Mouse (Mus musculus) myocyte (in vitro differentiated cells): ENCODE results near the gene Clstn3. TPM values are rescaled to one million over a fixed set of nuclear protein-coding genes. Genes with fewer than 3 reads are reported as not detected.
"Not testable (repeated sequence)": the region's sequence is repeated elsewhere in the genome, so short reads cannot be mapped to it uniquely, and the experiment has no call there.

Experiments used
- H3K27me3 ChIP-seq: one replicate; pipeline ENCODE4 v1.6.1; 2011; ENCODE audit not compliant: control insufficient read depth, insufficient read depth, insufficient read length
- H3K36me3 ChIP-seq: one replicate; pipeline ENCODE4 v1.6.1; 2011; ENCODE audit not compliant: control insufficient read depth, insufficient read depth
- H3K4me2 ChIP-seq: one replicate; pipeline ENCODE4 v1.6.1; 2011; ENCODE audit warnings: low read depth, control low read depth
- H3K4me3 ChIP-seq: one replicate; pipeline ENCODE4 v1.5.1; 2011; ENCODE audit warnings: mild to moderate bottlenecking, control low read depth, moderate library complexity
- H3K79me2 ChIP-seq: one replicate; pipeline ENCODE4 v1.6.1; 2011; ENCODE audit not compliant: control insufficient read depth, insufficient read depth
- H3ac ChIP-seq: one replicate; pipeline ENCODE4 v1.6.1; 2011; ENCODE audit not compliant: control insufficient read depth, insufficient read length
- CEBPB ChIP-seq: IDR thresholded peaks from 2 replicates; pipeline ENCODE4 v1.6.1; 2011; ENCODE audit warnings: mild to moderate bottlenecking, moderate library complexity; ENCODE audit not compliant: poor library complexity, insufficient read depth, severe bottlenecking
- E2F4 ChIP-seq: IDR thresholded peaks from one replicate; pipeline ENCODE4 v1.6.1; 2011; ENCODE audit warnings: mild to moderate bottlenecking, control low read depth, moderate library complexity; ENCODE audit not compliant: insufficient read depth
- MAX ChIP-seq: IDR thresholded peaks from one replicate; pipeline ENCODE4 v1.6.1; 2011; ENCODE audit warnings: low read depth, mild to moderate bottlenecking, control low read depth
- MYOD1 ChIP-seq, 3 experiments: IDR thresholded peaks; one replicate each; pipeline ENCODE4 v1.6.1; 2011; ENCODE audit warnings: control low read depth in 2 of 3, low read depth in 2 of 3, mild to moderate bottlenecking in 2 of 3, moderate library complexity in 1 of 3; ENCODE audit not compliant: insufficient read length in 2 of 3, control insufficient read depth in 1 of 3
- MYOG ChIP-seq, 3 experiments: IDR thresholded peaks; one replicate each; pipeline ENCODE4 v1.6.1; 2011; ENCODE audit warnings: control low read depth in 2 of 3, low read depth in 2 of 3, mild to moderate bottlenecking in 2 of 3; ENCODE audit not compliant: insufficient read length in 2 of 3, control insufficient read depth in 1 of 3, insufficient read depth in 1 of 3
- POLR2A ChIP-seq: IDR thresholded peaks from one replicate; pipeline ENCODE4 v1.6.1; 2011; ENCODE audit warnings: low read depth, mild to moderate bottlenecking, control low read depth, moderate library complexity; ENCODE audit not compliant: insufficient read length
- POLR2AphosphoS2 ChIP-seq: IDR thresholded peaks from one replicate; pipeline ENCODE4 v1.6.1; 2011; ENCODE audit warnings: low read depth, control low read depth; ENCODE audit not compliant: insufficient read length
- REST ChIP-seq: IDR thresholded peaks from one replicate; pipeline ENCODE4 v1.6.1; 2011; ENCODE audit warnings: mild to moderate bottlenecking, control low read depth, moderate library complexity; ENCODE audit not compliant: insufficient read depth, insufficient read length
- SRF ChIP-seq: IDR thresholded peaks from one replicate; pipeline ENCODE4 v1.6.1; 2011; ENCODE audit warnings: low read depth; ENCODE audit not compliant: control insufficient read depth, insufficient read length
- TCF12 ChIP-seq: IDR thresholded peaks from one replicate; pipeline ENCODE4 v1.6.1; 2011; ENCODE audit warnings: mild to moderate bottlenecking, control low read depth; ENCODE audit not compliant: poor library complexity, insufficient read depth, severe bottlenecking
- TCF3 ChIP-seq: IDR thresholded peaks from one replicate; pipeline ENCODE4 v1.6.1; 2011; ENCODE audit warnings: low read depth, control low read depth; ENCODE audit not compliant: insufficient read length
- USF1 ChIP-seq: IDR thresholded peaks from one replicate; pipeline ENCODE4 v1.6.1; 2011; ENCODE audit warnings: low read depth, mild to moderate bottlenecking, control low read depth, moderate library complexity
- polyA plus RNA-seq: library from polyadenylated mRNA; unstranded; fragments of >200 nt; fragmentation: generic; extraction: Trizol; gene quantifications from one replicate; pipeline ENCODE4 v1.2.1, GENCODE M21; 2012; ENCODE audit warnings: missing spikeins

Gene Clstn3
- polyA plus RNA-seq, 1 experiment: 2.2 TPM

DNA sequence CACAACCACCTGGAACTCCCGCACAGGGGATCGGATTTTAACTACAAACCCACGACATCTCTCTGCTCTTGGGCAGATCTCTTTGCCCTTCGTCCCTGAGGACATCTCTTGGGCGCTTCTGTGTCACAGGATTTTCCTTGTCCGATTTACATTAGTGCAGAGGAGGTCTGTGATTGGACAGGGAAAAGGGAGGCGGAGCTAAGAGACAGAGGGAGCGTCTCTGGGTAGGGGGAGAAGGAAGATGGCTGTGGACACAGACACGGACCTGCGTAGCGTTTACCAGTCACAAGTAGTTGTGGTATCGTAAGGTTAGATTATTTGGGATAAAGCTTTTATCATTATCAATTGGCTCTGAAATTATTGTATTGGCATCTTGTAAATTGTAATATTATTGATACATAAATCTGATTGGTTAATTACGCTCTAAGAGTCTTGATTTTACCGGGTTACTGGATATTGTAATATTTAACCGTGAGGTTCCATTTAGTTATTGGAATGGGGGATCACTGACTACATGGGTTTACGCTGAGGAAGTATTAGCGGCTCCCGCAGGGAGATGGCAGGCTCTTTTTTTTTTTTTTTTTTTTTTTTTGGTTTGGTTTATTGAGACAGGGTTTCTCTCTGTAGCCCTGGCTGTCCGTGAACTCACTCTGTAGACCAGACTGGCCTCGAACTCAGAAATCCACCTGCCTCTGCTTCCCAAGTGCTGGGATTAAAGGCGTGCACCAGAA is 21.0 kb upstream of the Clstn3 start:
- Histone ChIP-seq H3K4me3 (no peak overlapping the region), H3K4me2 (peak overlapping the region; percentile 90), H3ac (no peak overlapping the region), H3K36me3 (no peaks in the 10 kb centered on the region), H3K27me3 (no peaks in the 10 kb centered on the region), H3K79me2 (no peaks in the 10 kb centered on the region)
- no peak for TF ChIP-seq TCF3
- TF ChIP-seq TCF12: no peak
- TF ChIP-seq SRF: no peak
- no peak for TF ChIP-seq POLR2AphosphoS2
- no peak for TF ChIP-seq E2F4
- TF ChIP-seq MYOG (IDR thresholded peaks at IDR 0.05; ENCODE audit: control insufficient read depth in 1 of 3, insufficient read depth in 1 of 3, insufficient read length in 2 of 3, low read depth in 2 of 3): no peak
- TF ChIP-seq MYOD1 (IDR thresholded peaks at IDR 0.05; ENCODE audit: control insufficient read depth in 1 of 3, insufficient read length in 2 of 3, low read depth in 2 of 3): no peak
- TF ChIP-seq REST: no peak
- no peak for TF ChIP-seq USF1
- no peak for TF ChIP-seq CEBPB
- no peak for TF ChIP-seq POLR2A

DNA sequence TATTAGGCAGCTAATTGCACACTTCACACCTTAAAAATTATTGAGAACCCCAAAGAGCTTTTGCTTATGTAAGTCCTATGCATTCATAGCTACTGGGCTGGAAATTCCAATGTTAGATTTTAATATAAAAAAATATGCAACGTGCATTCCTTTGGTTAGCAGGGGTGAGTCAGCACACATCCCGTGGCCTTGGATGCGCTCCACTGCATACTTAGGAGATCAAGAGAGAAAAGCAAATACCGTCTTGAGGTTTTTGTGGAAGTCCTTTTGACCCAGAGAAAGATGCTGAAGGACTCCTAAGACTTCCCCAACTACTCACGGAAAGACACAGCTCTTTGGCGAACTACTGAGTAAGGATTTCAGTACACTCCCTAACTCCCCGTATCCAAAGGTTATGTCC is 20.3 kb upstream of the Clstn3 start:
- TF ChIP-seq CEBPB (0 out of 2 replicates have a peak, but pooled peaks have one; percentile 2), TCF12 (no peak), MAX (no peak), E2F4 (no peak), POLR2AphosphoS2 (no peak)
- no peak overlapping the region for H3ac ChIP-seq

DNA sequence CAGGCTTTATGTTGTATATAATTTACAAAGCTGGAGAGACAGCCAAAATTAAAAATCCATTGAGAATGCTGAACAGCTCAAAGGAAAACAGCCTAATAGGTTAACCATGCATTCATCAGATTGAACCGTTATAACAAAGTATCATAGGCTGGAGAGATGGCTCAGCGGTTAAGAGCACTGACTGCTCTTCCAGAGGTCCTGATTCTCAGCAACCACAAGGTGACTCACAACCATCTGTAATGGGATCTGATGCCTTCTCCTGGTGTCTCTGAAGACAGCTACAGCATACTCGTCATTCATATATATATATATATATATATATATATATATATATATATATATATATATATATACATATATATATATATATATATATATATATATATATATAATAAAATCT is 19.2 kb upstream of the Clstn3 start:
- not testable (repeated sequence) for H3K36me3 ChIP-seq, H3K27me3 ChIP-seq, H3ac ChIP-seq, H3K79me2 ChIP-seq, H3K4me3 ChIP-seq
- H3K4me2 ChIP-seq: peak overlapping the region; percentile 90

More for the DNA sequence above, 20.3 kb upstream of the Clstn3 start:
- no peak overlapping the region for H3K4me3 ChIP-seq
- H3K4me2 ChIP-seq: peak overlapping the region; percentile 90
- H3K79me2 ChIP-seq: no peaks in the 10 kb centered on the region
- H3K27me3 ChIP-seq: no peaks in the 10 kb centered on the region
- no peaks in the 10 kb centered on the region for H3K36me3 ChIP-seq

DNA sequence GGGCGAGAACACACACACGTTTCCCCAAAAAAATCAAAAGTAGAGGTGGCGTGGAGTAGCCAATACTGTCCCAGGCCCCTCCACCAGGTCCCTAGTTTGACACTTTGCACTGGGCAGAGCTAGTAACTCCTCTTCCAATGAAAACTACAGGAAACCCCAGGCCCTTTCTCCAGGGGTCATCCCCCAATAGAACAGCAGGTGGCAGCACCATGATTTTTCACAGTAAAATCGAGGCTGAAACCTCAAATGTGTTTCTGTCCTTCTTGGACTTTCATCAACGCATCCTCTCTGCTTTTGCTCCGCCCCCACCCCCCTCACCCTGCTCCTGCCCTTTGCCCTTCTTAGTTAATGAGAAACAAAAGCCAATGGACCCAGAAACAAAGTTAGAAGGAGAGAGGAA is 17.0 kb upstream of the Clstn3 start:
- TF ChIP-seq SRF (no peak), POLR2AphosphoS2 (no peak), E2F4 (no peak), MAX (no peak), TCF3 (no peak), REST (no peak), CEBPB (no peak), MYOG (IDR thresholded peaks at IDR 0.05; ENCODE audit: control insufficient read depth in 1 of 3, insufficient read depth in 1 of 3, insufficient read length in 2 of 3, low read depth in 2 of 3) (no peak)
- Histone ChIP-seq H3K4me3 (no peak overlapping the region), H3K36me3 (no peaks in the 10 kb centered on the region), H3K27me3 (no peaks in the 10 kb centered on the region), H3K4me2 (no peak overlapping the region), H3K79me2 (no peaks in the 10 kb centered on the region), H3ac (no peak overlapping the region)

DNA sequence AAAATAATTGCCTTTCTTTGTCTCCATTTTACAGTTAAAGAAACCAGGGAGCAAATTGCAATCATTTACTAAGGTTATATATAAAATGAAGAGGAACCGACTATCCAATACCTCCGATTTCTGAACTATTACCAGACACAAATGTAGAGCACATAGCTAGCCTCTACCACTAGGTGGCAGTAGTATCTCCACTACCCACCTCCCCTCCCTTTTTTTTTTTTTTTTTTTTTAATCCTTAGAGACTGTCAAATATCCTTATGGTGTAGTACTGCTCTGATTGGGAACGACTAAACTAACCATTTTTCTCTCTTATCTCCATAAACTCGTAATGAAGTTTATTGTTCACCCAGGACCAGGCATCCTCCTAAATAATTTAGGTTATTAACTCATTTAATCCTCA is 15.7 kb upstream of the Clstn3 start:
- H3K4me2 ChIP-seq: no peak overlapping the region
- no peak for TF ChIP-seq CEBPB
- TF ChIP-seq TCF12: no peak
- no peak for TF ChIP-seq E2F4
- no peak for TF ChIP-seq USF1
- no peak for TF ChIP-seq MYOG (IDR thresholded peaks at IDR 0.05; ENCODE audit: control insufficient read depth in 1 of 3, insufficient read depth in 1 of 3, insufficient read length in 2 of 3, low read depth in 2 of 3)
- TF ChIP-seq MYOD1 (IDR thresholded peaks at IDR 0.05; ENCODE audit: control insufficient read depth in 1 of 3, insufficient read length in 2 of 3, low read depth in 2 of 3): no peak
- TF ChIP-seq MAX: no peak
- TF ChIP-seq POLR2A: no peak
- no peak for TF ChIP-seq POLR2AphosphoS2
- no peak for TF ChIP-seq TCF3
- TF ChIP-seq SRF: no peak
- TF ChIP-seq REST: no peak
- no peak overlapping the region for H3ac ChIP-seq

More for the DNA sequence above, 15.7 kb upstream of the Clstn3 start:
- no peaks in the 10 kb centered on the region for H3K27me3 ChIP-seq
- H3K4me3 ChIP-seq: no peak overlapping the region
- H3K36me3 ChIP-seq: no peaks in the 10 kb centered on the region
- H3K79me2 ChIP-seq: no peaks in the 10 kb centered on the region
